Mouse (Mus musculus) cerebellum, postnatal 10 days (tissue): Measurements from ENCODE around the gene Adamts12.

Source experiments
- DNase-seq, 2 experiments: peaks; one replicate each; pipeline ENCODE4 v3.0.0; 2021; ENCODE audit warnings: mixed read lengths in 2 of 2

Gene Adamts12

GRCm38 (mm10) chr15:11064558-11065411 lies at the start of gene Adamts12:
Gene Adamts12 (plus strand): TSS chr15:11064790.
- DNase-seq, result peak; percentile 48 to 66

- DNase-seq, result no peak
Observed at GRCm38 (mm10) chr15:11014931-11015330, 49.7 kb upstream of the Adamts12 start.

- no peak for DNase-seq
Observed at GRCm38 (mm10) chr15:11026801-11027561, 37.6 kb upstream of the Adamts12 start.

- DNase-seq, result no peak
Observed at GRCm38 (mm10) chr15:11030188-11030587, 34.4 kb upstream of the Adamts12 start.

GRCm38 (mm10) chr15:11035947-11036474 lies 28.6 kb upstream of the Adamts12 start:
- peak; percentile 21 to 31 for DNase-seq

- DNase-seq, result peak; percentile 44 to 48
Observed at GRCm38 (mm10) chr15:11036535-11037375, 27.8 kb upstream of the Adamts12 start.

- peak in 1 of 2 experiments; percentile 26 for DNase-seq
Observed at GRCm38 (mm10) chr15:11037376-11037695, 27.3 kb upstream of the Adamts12 start.

GRCm38 (mm10) chr15:11037711-11038110 lies 26.9 kb upstream of the Adamts12 start, which contains the start of gene Rxfp3:
Gene Rxfp3 (minus strand): TSS chr15:11037991.
- peak; percentile 10 to 17 for DNase-seq

GRCm38 (mm10) chr15:11038476-11038875 lies 26.1 kb upstream of the Adamts12 start:
- DNase-seq, result peak; percentile 67 to 83

GRCm38 (mm10) chr15:11040067-11040466 lies 24.5 kb upstream of the Adamts12 start:
- no peak for DNase-seq

GRCm38 (mm10) chr15:11041229-11041628 lies 23.4 kb upstream of the Adamts12 start:
- DNase-seq, result no peak

- DNase-seq, result no peak
Observed at GRCm38 (mm10) chr15:11042828-11043227, 21.8 kb upstream of the Adamts12 start.

- no peak for DNase-seq
Observed at GRCm38 (mm10) chr15:11053678-11054439, 10.7 kb upstream of the Adamts12 start.

- DNase-seq, result no peak
Observed at GRCm38 (mm10) chr15:11054440-11055080, 10.0 kb upstream of the Adamts12 start.

GRCm38 (mm10) chr15:11062903-11063302 lies 1.7 kb upstream of the Adamts12 start:
- DNase-seq, result no peak

GRCm38 (mm10) chr15:11064160-11064557 lies 431 bp upstream of the Adamts12 start:
- no peak for DNase-seq

GRCm38 (mm10) chr15:11065528-11066171 lies 1.1 kb downstream of the Adamts12 start:
- no peak for DNase-seq

- DNase-seq, result no peak
Observed at GRCm38 (mm10) chr15:11066299-11066698, 1.7 kb downstream of the Adamts12 start.

GRCm38 (mm10) chr15:11067891-11068290 lies 3.3 kb downstream of the Adamts12 start:
- no peak for DNase-seq

GRCm38 (mm10) chr15:11075726-11076361 lies 11.3 kb downstream of the Adamts12 start:
- no peak for DNase-seq
